Mouse (Mus musculus): Measurements from ENCODE around the gene Rbbp6.

The Rbbp6 gene

DNA sequence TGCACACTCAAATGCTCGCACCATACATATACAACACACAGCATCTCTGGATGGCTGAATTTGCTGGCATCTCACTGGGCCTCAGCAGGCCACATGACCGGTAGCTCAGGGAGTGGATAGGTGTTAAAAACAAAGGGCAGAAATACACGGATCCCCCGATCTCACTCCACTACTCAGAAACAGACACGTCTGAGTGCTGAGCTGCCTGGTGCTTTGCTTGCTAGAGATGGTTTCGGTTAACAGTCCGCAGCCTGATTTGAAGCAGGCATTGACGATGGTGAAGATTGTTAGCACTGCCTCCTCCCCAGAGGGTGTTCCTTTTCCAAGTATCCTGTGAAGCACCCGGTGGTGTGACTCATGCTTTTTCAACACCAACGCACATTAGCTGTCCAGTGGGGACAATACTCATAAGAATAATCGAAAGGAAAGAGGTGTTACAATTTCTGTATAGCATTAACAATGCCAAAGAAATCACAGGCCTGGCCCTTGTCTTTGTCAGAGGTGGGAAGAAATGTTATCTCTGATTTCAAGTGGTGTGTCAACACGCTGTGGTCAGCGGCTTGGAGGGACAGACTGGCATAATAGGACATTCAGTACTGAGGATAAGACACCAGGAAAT lies 81.1 kb downstream of the Rbbp6 start:
- no peak for DNase-seq (ENCODE audit: low read depth, low spot score)
